Mouse (Mus musculus) heart, embryonic 15.5 days (tissue): ENCODE measurements at regions not wholly inside any gene's neighbourhood (a gene's known extent, or its start where the extent isn't known, plus 50 kb on each side); places are given as distances from the start of the nearest gene placed in this dataset.

Experiments
- ATAC-seq: fragments of 200-750 bp; cut with Nextera tagmentation; replicated peaks from 2 replicates; pipeline ENCODE4 v1.8.0; 2017; ENCODE audit warnings: low read depth, moderate TSS enrichment; ENCODE audit not compliant: insufficient number of reproducible peaks, insufficient read depth, low FRiP score
- H3K27ac ChIP-seq: fragments of 300-500 bp; sonication (generic); 2 replicates; pipeline ENCODE4 v1.5.1; 2015; ENCODE audit warnings: mild to moderate bottlenecking, inconsistent platforms
- H3K27me3 ChIP-seq: fragments of 300-500 bp; sonication (generic); 2 replicates; pipeline ENCODE4 v1.6.1; 2015; ENCODE audit warnings: inconsistent platforms
- H3K36me3 ChIP-seq: fragments of 300-500 bp; sonication (generic); 2 replicates; pipeline ENCODE4 v1.6.1; 2015; ENCODE audit warnings: mild to moderate bottlenecking, inconsistent platforms
- H3K4me1 ChIP-seq: fragments of 300-500 bp; sonication (generic); replicated peaks from 2 replicates; pipeline ENCODE4 v1.6.1; 2015; ENCODE audit warnings: inconsistent platforms
- H3K4me2 ChIP-seq: fragments of 300-500 bp; sonication (generic); 2 replicates; pipeline ENCODE4 v1.6.1; 2015; ENCODE audit warnings: inconsistent platforms, mild to moderate bottlenecking, moderate library complexity
- H3K4me3 ChIP-seq: fragments of 300-500 bp; sonication (generic); 2 replicates; pipeline ENCODE4 v1.5.1; 2015; ENCODE audit warnings: mild to moderate bottlenecking, inconsistent platforms
- H3K9ac ChIP-seq: fragments of 300-500 bp; sonication (generic); 2 replicates; pipeline ENCODE4 v1.6.1; 2015; ENCODE audit warnings: mild to moderate bottlenecking, inconsistent platforms
- H3K9me3 ChIP-seq: fragments of 300-500 bp; sonication (generic); replicated peaks from 2 replicates; pipeline ENCODE4 v1.6.1; 2016; ENCODE audit warnings: inconsistent platforms
- WGBS: fragments of 180-500 bp; shearing (Covaris S2); methylation state at CpG from one replicate; pipeline ENCODE4 v1.1.7; 2015; ENCODE audit warnings: mixed read lengths; 5-methylcytosine and 5-hydroxymethylcytosine counted together

- Histone ChIP-seq H3K27me3 (no peaks in the 10 kb centered on the region), H3K4me3 (no peak overlapping the region), H3K9ac (no peak overlapping the region), H3K4me1 (peaks cover 11% of the 10 kb centered on the region), H3K27ac (peak overlapping the region; percentile 49), H3K4me2 (no peak overlapping the region; the same call in 1 of the 2 replicates), H3K9me3 (no peaks in the 10 kb centered on the region), H3K36me3 (no peaks in the 10 kb centered on the region)
- WGBS = 50% methylated on average over 7 of the region's 7 CpGs
- ATAC-seq = no peak; the same call in 1 of the 2 replicates
Measured at GRCm38 (mm10) chr17:9836995-9837842, 167.7 kb upstream of the Pabpc6 start.

- Histone ChIP-seq H3K4me3 (no peak overlapping the region), H3K27ac (no peak overlapping the region), H3K9me3 (no peaks in the 10 kb centered on the region), H3K27me3 (no peaks in the 10 kb centered on the region), H3K9ac (no peak overlapping the region), H3K4me2 (no peak overlapping the region), H3K36me3 (no peaks in the 10 kb centered on the region), H3K4me1 (0 out of 2 replicates have a peak, but pooled peaks cover 3% of the 10 kb centered on the region)
- WGBS = 78% methylated on average over 5 of the region's 5 CpGs
- no peak for ATAC-seq
Measured at GRCm38 (mm10) chr17:9829895-9830294, 160.4 kb upstream of the Pabpc6 start.

- no peak for ATAC-seq
- no peaks in the 10 kb centered on the region for H3K4me1 ChIP-seq
- H3K4me3 ChIP-seq = no peak overlapping the region
- no peak overlapping the region for H3K9ac ChIP-seq
- H3K27me3 ChIP-seq = no peaks in the 10 kb centered on the region
- H3K27ac ChIP-seq = no peak overlapping the region
- no peak overlapping the region for H3K4me2 ChIP-seq
- no peaks in the 10 kb centered on the region for H3K9me3 ChIP-seq
- H3K36me3 ChIP-seq = no peaks in the 10 kb centered on the region
- 79% methylated on average over 4 of the region's 4 CpGs for WGBS
Measured at GRCm38 (mm10) chr17:9821358-9821757, 151.8 kb upstream of the Pabpc6 start.

- no peak overlapping the region for H3K4me2 ChIP-seq
- H3K36me3 ChIP-seq = no peaks in the 10 kb centered on the region
- ATAC-seq = no peak
- no peak overlapping the region for H3K9ac ChIP-seq
- H3K4me3 ChIP-seq = no peak overlapping the region
- H3K27ac ChIP-seq = no peak overlapping the region
- no peaks in the 10 kb centered on the region for H3K4me1 ChIP-seq
- no peaks in the 10 kb centered on the region for H3K9me3 ChIP-seq
- H3K27me3 ChIP-seq = no peaks in the 10 kb centered on the region
Measured at GRCm38 (mm10) chr17:9817056-9817455, 147.5 kb upstream of the Pabpc6 start.

GRCm38 (mm10) chr17:9797069-9797468, 127.6 kb upstream of the Pabpc6 start:
- H3K4me1 ChIP-seq = peaks cover 8% of the 10 kb centered on the region
- no peaks in the 10 kb centered on the region for H3K36me3 ChIP-seq
- no peaks in the 10 kb centered on the region for H3K27me3 ChIP-seq
- no peak for ATAC-seq
- no peak overlapping the region for H3K9ac ChIP-seq
- H3K9me3 ChIP-seq = no peaks in the 10 kb centered on the region
- H3K4me2 ChIP-seq = 0 out of 2 replicates have a peak overlapping the region, but pooled peaks have one; percentile 23
- H3K4me3 ChIP-seq = no peak overlapping the region
- 41% methylated on average over 8 of the region's 8 CpGs for WGBS
- H3K27ac ChIP-seq = no peak overlapping the region

- no peak for ATAC-seq
- no peak overlapping the region for H3K9ac ChIP-seq
- H3K4me2 ChIP-seq = 0 out of 2 replicates have a peak overlapping the region, but pooled peaks have one; percentile 23
- peaks cover 8% of the 10 kb centered on the region for H3K4me1 ChIP-seq
- no peaks in the 10 kb centered on the region for H3K27me3 ChIP-seq
- no peak overlapping the region for H3K4me3 ChIP-seq
- no peaks in the 10 kb centered on the region for H3K36me3 ChIP-seq
- H3K9me3 ChIP-seq = no peaks in the 10 kb centered on the region
- WGBS = 68% methylated on average over 13 of the region's 13 CpGs
- H3K27ac ChIP-seq = no peak overlapping the region
Measured at GRCm38 (mm10) chr17:9796225-9796988, 126.9 kb upstream of the Pabpc6 start.

GRCm38 (mm10) chr17:9778866-9779265, 109.3 kb upstream of the Pabpc6 start:
- WGBS = 77% methylated on average over 5 of the region's 5 CpGs
- peaks cover 21% of the 10 kb centered on the region for H3K4me1 ChIP-seq
- H3K27me3 ChIP-seq = no peaks in the 10 kb centered on the region
- no peak for ATAC-seq
- no peak overlapping the region for H3K4me3 ChIP-seq
- H3K36me3 ChIP-seq = no peaks in the 10 kb centered on the region
- H3K4me2 ChIP-seq = 0 out of 2 replicates have a peak overlapping the region, but pooled peaks have one; percentile 5
- no peak overlapping the region for H3K27ac ChIP-seq
- H3K9me3 ChIP-seq = no peaks in the 10 kb centered on the region
- H3K9ac ChIP-seq = no peak overlapping the region

- H3K4me2 ChIP-seq = no peak overlapping the region
- H3K9ac ChIP-seq = no peak overlapping the region
- no peaks in the 10 kb centered on the region for H3K36me3 ChIP-seq
- H3K27ac ChIP-seq = no peak overlapping the region
- H3K27me3 ChIP-seq = no peaks in the 10 kb centered on the region
- no peak for ATAC-seq
- no peaks in the 10 kb centered on the region for H3K9me3 ChIP-seq
- H3K4me3 ChIP-seq = no peak overlapping the region
- H3K4me1 ChIP-seq = peaks cover 21% of the 10 kb centered on the region
Measured at GRCm38 (mm10) chr17:9777165-9777564, 107.6 kb upstream of the Pabpc6 start.

GRCm38 (mm10) chr17:9776286-9777016, 106.9 kb upstream of the Pabpc6 start:
- H3K4me2 ChIP-seq = no peak overlapping the region
- H3K27ac ChIP-seq = 0 out of 2 replicates have a peak overlapping the region, but pooled peaks have one; percentile 22
- peaks cover 21% of the 10 kb centered on the region for H3K4me1 ChIP-seq
- H3K9ac ChIP-seq = no peak overlapping the region
- 71% methylated on average over 8 of the region's 9 CpGs for WGBS
- H3K4me3 ChIP-seq = no peak overlapping the region
- H3K27me3 ChIP-seq = no peaks in the 10 kb centered on the region
- ATAC-seq = no peak
- H3K9me3 ChIP-seq = no peaks in the 10 kb centered on the region
- no peaks in the 10 kb centered on the region for H3K36me3 ChIP-seq

GRCm38 (mm10) chr17:9775668-9776151, 106.2 kb upstream of the Pabpc6 start:
- H3K9ac ChIP-seq = no peak overlapping the region
- H3K4me3 ChIP-seq = no peak overlapping the region
- peak overlapping the region; percentile 19; the same call in 1 of the 2 replicates for H3K4me2 ChIP-seq
- 31% methylated on average over 9 of the region's 9 CpGs for WGBS
- ATAC-seq = no peak
- H3K4me1 ChIP-seq = peaks cover 21% of the 10 kb centered on the region
- H3K27me3 ChIP-seq = no peaks in the 10 kb centered on the region
- no peaks in the 10 kb centered on the region for H3K9me3 ChIP-seq
- H3K27ac ChIP-seq = peak overlapping the region; percentile 62
- H3K36me3 ChIP-seq = no peaks in the 10 kb centered on the region
